Mouse (Mus musculus) adrenal gland, adult 8-10 months (tissue): ENCODE data around the gene Hbb-y. TPM values are rescaled to one million over a fixed set of nuclear protein-coding genes. Genes with fewer than 3 reads are reported as not detected.
"Not testable (repeated sequence)": the region's sequence is repeated elsewhere in the genome, so short reads cannot be mapped to it uniquely, and the experiment has no call there.

Experiments used
- DNase-seq: peaks from one replicate; pipeline ENCODE4 v3.0.0; 2022
- total RNA-seq, 4 experiments: library from RNA; stranded (reverse); gene quantifications; 2 replicates each; pipeline ENCODE4 v1.2.4; 2022

Gene Hbb-y
- not detected for total RNA-seq

DNA sequence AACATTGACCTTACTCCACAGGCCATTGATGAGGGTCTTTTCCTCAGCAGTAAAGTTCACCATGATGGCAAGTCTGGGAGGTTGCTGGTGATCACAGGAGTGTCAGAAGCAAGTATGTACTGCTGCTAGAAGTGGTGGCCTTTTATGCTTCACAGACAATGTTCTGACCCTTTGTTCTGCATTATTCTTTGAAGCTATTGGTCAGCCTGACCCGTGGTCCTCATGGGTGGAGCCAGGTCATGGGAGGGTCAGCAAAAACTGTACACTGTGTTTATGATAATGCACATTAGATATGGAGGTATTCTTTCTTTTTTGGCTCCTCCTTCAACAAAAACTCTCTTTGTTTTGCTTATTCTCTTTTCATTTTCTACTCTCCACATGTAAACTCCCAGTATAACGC, at the start of gene Hbb-y:
TSS of gene Hbb-y (minus strand) at position 127 of the 400 bp plus-strand sequence.
- no peak for DNase-seq

GRCm38 (mm10) chr7:103894385-103894784, 41.4 kb upstream of the Hbb-y start, which contains the start of gene Olfr64:
Olfr64 (minus strand) TSS chr7:103894485.
- no peak for DNase-seq

- no peak for DNase-seq
Measured at GRCm38 (mm10) chr7:103886152-103886551, 33.1 kb upstream of the Hbb-y start, which contains the start of gene Olfr66. Olfr66 (minus strand) TSS chr7:103886252.

- no peak for DNase-seq
Measured at GRCm38 (mm10) chr7:103877093-103877492, 24.1 kb upstream of the Hbb-y start.

- no peak for DNase-seq
Measured at GRCm38 (mm10) chr7:103874451-103874850, 21.4 kb upstream of the Hbb-y start.

DNA sequence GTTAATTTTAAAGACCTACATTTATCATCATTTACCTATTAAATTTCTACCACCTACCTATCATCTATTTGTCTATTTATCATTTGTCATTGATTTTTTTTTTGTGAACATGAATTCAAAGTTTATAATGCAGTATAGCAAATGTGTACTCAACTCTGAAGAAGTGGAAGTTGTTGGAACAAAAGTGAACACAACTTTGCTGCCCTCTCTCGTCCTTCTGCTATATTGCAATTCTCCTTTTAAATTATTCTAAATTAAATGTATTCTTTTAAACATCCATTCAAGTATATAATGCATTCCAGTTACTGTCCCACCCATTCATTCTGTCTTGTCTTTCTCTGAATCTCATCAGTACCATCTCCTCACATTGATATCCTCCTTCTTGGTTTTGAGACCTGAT, 20.0 kb upstream of the Hbb-y start:
- no peak for DNase-seq

- DNase-seq: no peak
Measured at GRCm38 (mm10) chr7:103870667-103871066, 17.7 kb upstream of the Hbb-y start.

DNA sequence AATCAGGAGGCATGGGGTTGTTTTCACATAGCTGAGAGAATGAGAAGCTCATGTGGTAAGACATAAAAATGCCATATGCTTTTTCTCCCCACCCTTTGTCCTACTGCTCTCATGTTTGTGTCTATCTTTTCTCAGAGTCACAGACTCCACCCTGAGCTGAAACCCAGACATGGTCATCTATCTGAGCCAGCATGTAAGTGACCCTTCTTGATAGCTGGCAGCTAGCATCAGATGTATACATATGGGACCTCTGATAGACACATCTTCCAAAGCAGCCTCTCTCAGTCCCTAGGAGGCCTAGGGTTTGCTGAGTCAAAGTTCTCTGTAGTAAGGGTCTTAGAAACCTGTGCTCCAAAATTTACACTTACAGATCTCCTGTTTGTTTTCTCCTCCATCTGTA, 12.7 kb upstream of the Hbb-y start:
- no peak for DNase-seq

DNA sequence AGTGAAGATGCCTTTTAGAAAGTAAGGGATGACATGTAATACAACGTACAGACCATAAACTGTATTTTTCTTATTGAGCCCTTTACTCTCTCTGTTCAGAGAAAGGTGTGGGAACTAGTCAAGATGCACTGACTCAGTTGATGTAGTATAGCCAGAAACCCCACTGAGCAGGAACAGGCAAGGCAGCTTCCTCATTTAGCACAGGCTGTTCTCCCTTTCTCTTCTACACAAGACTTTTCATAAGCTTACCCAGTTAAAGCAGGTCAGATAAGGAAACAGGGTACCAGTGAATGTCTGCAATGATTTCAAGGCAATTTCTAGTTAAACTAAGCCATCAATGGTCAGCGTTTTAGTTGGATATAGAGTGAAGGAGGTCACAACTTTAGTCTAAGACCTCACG, 8.5 kb upstream of the Hbb-y start:
- DNase-seq: no peak

GRCm38 (mm10) chr7:103860855-103861254, 7.8 kb upstream of the Hbb-y start:
- DNase-seq: peak; percentile 61

DNA sequence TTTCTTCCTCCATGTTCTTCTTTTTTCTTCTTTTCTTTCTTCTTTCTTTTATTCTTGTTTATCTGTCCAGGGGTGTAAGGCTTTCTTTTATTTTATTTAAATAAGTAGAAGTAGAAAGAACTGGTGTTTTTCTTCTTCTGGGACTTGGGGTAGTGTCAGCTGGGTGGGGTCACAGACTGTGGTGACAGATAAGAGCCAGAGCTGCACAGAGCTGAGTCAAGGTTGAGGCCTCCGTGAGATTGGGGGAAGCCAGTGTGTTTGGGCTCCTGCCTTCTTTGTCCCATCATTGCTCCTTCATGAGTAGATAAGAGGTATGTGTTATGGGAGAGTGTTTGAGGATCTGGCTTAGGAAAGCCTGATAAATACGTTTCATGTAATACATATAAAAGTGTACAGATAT, 6.1 kb upstream of the Hbb-y start:
- no peak for DNase-seq

DNA sequence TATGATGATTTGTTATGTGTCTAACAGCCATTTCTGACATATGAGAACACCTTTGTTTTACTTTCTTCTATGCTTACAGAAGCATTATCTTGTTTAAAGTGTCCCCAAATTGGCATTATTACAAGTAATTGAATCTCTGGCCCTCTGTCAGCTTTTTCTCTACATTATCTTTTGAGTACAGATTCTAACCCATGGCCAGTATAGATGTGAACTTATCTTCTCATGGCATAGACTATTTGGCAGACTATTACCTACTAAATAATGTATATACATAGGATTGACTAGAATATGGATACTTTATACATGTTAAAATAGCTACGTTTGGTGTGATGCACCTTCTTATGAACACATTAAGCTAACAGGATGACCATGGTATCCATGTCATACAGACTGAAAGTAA, 1.7 kb upstream of the Hbb-y start:
- DNase-seq: no peak

GRCm38 (mm10) chr7:103844525-103845325, 8.3 kb downstream of the Hbb-y start:
- DNase-seq: no peak

DNA sequence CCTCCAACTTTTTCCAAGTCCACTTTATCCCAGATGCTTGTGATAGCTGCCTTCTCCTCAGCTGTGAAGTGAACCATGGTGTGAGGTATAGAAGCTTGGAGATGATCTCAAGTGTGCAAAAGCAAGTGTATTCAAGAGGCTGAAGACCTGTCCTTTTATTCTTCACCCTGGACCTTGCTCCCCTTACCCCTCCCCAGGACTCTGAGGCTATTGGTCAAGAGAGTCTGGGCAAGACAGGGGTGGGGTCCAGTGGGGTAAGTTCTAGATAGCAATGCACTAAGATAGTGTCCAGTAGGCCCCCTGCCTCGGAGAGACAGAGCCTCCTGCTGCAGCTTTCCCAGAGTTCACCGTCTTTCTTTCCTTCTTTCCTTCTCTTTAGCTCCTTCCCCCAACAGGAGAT, 10.0 kb downstream of the Hbb-y start, which contains the start of gene Hbb-bh1:
TSS of gene Hbb-bh1 (minus strand) at position 131 of the 400 bp plus-strand sequence.
- no peak for DNase-seq

DNA sequence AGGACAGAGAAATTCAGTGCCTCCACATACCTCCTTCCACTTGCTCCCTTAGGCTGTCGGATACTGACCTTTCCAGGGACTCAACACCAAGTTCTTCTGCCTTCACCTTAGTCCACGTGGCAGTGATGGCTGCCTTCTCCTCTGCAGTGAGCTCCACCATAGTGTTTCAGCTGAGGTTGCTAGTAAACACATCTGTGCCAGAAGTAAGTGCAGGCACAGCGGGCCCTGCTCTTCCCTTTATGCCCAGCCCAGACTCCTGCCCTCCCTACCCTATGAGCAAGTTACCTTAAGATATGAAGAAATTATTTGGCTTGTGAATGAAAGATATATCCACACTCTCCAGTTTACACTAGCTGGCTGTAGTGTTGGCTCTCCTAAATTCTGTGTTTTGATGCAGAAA, 12.7 kb downstream of the Hbb-y start, which contains the start of gene Hbb-bh2:
TSS of gene Hbb-bh2 (minus strand) at position 253 of the 400 bp plus-strand sequence.
- no peak for DNase-seq

GRCm38 (mm10) chr7:103827808-103828207, 25.2 kb downstream of the Hbb-y start, which contains the start of gene Hbb-bs:
Hbb-bs (minus strand) TSS chr7:103828096.
- no peak for DNase-seq

DNA sequence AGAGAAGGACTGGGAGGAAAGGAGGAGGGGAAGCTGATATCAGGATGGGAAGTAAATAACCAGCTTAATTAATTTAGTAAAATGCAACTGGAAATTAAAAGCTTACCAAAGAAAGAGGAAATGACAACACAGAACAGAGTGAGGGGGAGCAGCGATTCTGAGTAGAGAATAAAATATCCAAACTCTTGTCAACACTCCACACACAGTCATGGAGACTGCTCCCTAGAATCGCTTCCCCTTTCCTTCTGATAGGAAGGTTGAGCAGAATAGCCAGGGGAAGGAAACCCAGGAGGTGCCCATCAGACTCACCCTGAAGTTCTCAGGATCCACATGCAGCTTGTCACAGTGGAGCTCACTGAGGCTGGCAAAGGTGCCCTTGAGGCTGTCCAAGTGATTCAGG, 25.9 kb downstream of the Hbb-y start:
- not testable (repeated sequence) for DNase-seq

DNA sequence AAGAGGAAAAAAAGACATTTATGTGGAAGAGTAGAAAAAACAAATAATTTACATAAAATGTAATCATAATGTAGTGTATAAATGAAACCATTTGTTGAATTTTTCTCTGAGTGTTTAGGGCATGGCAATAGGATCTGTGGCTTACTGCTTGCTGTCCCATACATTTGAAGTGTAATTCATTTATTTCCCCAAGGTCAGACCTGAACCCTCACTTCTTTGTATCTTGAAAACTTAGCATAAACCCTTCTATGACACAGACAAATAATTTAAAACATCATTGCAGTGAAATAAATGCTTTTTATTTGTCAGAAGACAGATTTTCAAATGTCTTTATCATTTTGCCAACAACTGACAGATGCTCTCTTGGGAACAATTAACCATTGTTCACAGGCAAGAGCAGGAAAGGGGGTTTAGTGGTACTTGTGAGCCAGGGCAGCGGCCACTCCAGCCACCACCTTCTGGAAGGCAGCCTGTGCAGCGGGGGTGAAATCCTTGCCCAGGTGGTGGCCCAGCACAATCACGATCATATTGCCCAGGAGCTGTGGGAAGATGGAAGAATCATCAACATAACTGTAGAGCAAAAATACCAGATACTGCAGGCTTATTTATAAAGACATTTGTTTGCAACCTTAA, 26.6 kb downstream of the Hbb-y start:
- no peak for DNase-seq

DNA sequence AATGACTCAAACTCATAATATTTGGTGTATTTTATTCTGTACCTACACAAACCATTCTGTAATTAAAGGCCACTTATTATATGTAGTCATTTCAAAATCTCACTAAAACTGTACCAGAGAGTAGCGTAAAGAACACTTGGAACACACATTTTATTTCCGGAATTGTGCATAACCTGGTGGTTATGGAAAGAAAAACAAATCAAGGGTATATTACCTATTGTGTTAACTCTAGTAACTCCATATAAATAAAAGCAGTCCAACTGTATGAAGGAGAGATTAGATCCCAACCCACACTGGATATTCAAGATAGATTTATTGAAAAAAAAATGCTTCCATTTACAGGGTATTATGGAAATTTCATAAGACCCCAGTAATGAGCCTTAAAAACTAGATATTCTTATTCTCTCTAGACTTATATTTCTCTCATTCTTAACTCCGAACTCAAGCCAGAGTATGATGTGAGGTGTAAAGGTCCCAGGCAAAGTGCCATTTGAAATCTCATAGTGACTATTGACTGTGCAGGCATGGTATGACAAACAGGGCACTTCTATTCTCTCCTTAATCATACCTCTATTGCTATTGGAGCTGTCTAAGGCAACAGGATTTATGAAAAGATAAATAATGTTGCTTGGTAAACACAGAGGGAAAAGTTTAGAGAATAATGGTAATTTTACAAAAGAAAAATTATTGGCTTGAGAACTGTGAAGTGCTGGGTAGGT, 27.3 kb downstream of the Hbb-y start:
- no peak for DNase-seq

- DNase-seq: no peak
Measured at GRCm38 (mm10) chr7:103824597-103824996, 28.4 kb downstream of the Hbb-y start.

DNA sequence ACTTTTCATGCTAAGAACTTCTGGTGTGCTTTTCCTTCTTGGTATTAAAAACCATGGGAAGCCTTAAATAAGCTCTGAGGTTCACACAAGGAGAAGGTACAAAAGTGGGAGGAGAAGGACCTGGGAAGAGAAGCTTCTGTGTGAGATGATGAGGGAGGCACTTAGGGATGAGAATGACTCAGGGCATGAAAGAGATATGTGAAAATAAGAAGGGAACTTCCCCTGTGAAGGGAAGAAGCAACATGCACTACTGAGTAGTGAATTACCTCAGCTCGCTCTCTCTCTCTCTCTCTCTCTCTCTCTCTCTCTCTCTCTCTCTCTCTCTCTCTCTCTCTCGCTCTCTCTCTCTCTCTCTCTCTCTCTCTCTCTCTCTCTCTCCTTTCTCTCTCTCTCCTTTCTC, 37.9 kb downstream of the Hbb-y start:
- not testable (repeated sequence) for DNase-seq

GRCm38 (mm10) chr7:103813766-103814165, 39.2 kb downstream of the Hbb-y start, which contains the start of gene Hbb-bt:
Hbb-bt (minus strand) TSS chr7:103813996.
- no peak for DNase-seq

DNA sequence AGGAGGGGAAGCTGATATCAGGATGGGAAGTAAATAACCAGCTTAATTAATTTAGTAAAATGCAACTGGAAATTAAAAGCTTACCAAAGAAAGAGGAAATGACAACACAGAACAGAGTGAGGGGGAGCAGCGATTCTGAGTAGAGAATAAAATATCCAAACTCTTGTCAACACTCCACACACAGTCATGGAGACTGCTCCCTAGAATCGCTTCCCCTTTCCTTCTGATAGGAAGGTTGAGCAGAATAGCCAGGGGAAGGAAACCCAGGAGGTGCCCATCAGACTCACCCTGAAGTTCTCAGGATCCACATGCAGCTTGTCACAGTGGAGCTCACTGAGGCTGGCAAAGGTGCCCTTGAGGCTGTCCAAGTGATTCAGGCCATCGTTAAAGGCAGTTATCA, 39.9 kb downstream of the Hbb-y start:
- DNase-seq: not testable (repeated sequence)
